Mouse (Mus musculus) right cerebral cortex, postnatal 4 days (tissue): ENCODE data around the gene Abcb8.
A peak's percentile ranks its signal among the peaks of the same experiment; 100 is the strongest.

Experiments
- DNase-seq: peaks from one replicate; pipeline ENCODE4 v3.0.0-alpha.2; 2022

Gene Abcb8

GRCm38 (mm10) chr5:24399686-24400085 is 6.2 kb downstream of the Abcb8 start:
- DNase-seq, result no peak

DNA sequence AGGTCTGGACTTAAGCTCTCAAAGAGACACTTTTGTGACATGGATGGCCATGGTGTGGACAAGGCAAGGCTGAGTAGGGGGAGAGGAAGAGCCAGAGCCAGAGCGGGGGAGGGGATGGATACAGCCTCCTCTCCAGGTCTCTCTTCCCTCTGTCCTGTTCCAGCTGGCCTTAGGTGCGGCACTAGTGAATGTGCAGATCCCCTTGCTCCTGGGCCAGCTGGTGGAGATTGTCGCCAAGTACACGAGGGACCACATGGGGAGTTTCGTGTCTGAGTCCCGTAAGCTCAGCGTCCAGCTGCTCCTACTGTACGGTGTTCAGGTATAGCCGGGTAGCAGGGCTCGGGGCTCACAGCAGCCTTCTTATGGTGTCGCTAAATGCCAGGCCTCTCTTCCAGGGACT is 6.9 kb downstream of the Abcb8 start:
- DNase-seq, result no peak

DNA sequence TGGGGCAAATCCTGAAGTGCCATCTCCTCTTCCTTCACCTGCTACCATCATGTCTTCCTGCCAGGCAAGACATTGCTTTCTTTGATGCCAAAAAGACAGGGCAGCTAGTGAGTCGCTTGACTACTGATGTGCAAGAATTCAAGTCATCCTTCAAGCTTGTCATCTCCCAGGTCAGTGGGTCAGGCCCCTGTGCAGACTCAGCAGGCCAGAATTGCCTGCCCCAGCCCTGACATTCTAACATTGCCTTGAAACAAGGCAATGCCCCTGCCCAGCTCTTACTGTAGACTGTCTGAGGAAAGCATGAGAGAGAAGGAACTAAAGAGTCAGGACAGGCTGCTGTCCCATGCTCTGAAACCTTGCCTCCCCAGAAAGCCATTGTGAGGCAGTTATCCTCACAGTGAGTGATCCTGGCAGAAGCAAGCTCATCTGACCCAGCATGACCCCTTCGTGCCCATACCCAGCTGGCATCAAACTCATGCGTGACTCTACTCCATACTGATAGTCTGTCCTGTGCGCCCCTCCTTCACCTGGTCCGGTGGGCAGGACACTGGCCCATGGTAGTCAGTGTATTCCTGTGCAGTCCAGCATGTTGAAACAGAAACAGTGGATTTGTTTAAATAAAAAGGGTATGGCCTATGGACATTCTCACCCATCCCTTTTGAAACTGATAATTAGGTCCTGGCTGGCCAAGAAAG is 7.6 kb downstream of the Abcb8 start:
- DNase-seq, result no peak

DNA sequence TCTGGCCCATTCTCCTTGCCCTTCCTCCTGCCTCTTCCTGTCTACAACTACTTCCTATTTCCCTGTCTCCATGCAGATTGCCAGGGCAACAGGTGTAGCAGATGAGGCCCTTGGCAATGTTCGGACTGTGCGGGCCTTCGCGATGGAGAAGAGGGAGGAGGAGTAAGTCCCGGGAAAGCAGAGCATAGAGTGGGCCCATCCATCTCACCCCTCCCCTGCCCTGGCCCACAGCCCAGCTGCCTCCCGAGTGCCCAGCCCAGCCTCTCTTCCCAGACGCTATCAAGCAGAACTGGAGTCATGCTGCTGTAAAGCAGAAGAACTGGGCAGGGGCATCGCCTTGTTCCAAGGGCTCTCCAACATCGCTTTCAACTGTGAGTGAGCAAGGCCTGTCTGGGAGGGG is 8.5 kb downstream of the Abcb8 start:
- DNase-seq, result no peak

DNA sequence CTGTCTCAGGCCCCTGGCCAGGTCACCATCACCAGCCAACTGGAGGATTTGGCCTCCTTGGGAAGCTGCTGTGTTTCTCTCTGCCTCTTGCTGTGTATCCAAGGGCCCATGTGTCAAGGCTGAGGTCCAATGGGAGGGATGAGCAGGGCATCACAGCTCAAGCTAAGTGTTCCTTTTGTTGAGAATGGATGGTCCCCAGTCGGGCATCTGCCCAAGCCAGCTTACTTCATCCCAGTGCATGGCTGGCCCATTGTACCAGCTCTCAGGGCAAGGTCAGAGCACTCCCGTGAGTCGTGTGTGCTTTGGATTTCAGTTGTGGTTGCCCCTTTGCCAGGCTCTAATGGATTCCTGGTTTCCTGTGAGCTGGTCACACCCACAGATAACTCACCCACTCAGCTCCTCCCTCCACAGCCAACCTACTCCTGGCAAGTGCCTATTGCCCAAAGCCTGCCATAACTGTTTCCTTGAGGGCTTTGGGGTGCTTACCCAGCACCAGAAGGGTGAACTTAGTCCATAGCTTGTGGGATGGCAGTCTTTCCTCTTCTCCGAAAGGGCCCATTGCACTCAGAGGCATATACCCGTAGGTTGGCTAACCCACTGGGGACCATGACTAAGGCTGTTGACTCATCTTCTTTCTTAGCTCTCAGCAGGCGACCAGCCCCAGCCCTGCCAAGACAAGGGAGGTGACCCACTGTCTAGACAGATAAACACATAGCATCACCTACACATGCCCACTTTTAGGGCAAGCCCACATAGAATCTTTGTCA is 11.3 kb downstream of the Abcb8 start:
- no peak for DNase-seq

- no peak for DNase-seq
These were observed 12.0 kb downstream of the Abcb8 start for GRCm38 (mm10) chr5:24405389-24405876.

GRCm38 (mm10) chr5:24408651-24409050 is 15.2 kb downstream of the Abcb8 start:
- DNase-seq, result no peak

- no peak for DNase-seq
These were observed 16.0 kb downstream of the Abcb8 start for GRCm38 (mm10) chr5:24409466-24409865.

DNA sequence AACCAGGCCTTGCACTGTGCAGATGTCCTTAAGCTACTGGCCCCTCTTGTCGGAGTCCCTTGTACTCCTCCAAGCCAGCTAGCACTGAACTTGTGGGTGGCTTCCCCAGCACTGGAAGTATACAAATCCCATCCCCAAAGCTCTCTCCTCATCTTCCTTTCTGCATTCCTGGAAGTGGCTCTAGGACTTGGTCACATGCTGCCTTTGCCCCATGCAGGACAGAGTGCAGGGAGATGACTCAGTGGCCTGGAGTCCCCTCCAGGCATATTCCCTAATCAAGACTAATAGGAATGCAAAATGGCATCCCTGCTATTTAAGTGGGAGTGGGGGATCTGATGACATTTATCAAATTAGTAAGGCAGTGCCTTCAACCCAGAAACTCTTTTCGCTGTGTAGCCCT is 18.6 kb downstream of the Abcb8 start:
- DNase-seq, result no peak

GRCm38 (mm10) chr5:24413042-24413693 is 19.7 kb downstream of the Abcb8 start, which contains the start of gene Asic3:
Asic3 (plus strand) TSS chr5:24413392.
- no peak for DNase-seq

GRCm38 (mm10) chr5:24413938-24414337 is 20.5 kb downstream of the Abcb8 start:
- no peak for DNase-seq

DNA sequence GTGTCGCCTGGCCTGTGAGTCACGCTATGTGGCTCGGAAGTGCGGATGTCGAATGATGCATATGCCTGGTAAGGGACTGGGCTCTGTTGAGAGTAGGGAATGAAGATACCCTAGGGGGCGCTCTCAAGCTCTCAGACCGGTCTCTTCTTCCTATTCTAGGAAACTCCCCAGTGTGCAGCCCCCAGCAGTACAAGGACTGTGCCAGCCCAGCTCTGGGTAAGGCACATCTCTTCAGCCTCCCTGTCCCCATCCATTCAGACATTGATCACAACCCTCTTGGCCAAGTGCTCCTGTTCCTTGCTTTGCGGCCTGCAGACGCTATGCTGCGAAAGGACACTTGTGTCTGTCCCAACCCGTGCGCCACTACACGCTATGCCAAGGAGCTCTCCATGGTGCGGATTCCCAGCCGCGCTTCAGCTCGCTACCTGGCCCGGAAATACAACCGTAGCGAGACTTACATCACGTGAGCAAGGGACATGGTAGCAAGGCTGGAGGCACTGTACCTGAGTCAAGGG is 22.8 kb downstream of the Abcb8 start:
- peak; percentile 67 for DNase-seq

DNA sequence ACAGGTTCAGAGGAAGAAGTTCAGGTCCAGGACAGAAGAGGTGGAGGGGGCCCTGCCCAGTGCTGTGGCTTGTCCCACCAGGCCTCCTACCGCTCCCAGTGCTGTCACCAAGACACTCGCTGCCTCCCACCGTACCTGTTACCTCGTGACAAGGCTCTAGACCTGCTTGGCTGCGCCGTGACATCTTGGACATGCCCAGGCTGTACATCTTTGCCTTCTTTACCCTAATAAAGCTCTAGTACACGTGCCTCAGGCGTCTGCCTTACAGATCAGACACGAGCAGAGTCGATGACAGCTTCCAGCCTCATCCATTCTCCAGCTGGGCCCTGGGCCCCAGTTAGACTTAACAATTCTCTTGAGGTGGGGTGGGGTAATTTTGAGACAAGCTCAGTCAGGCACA is 24.1 kb downstream of the Abcb8 start:
- DNase-seq, result no peak

- no peak for DNase-seq
These were observed 26.9 kb downstream of the Abcb8 start for GRCm38 (mm10) chr5:24420381-24420780.

- peak; percentile 95 for DNase-seq
These were observed 29.9 kb downstream of the Abcb8 start, which contains the start of the genes Cdk5 and Slc4a2 for GRCm38 (mm10) chr5:24423129-24424003. Cdk5 (minus strand) TSS chr5:24423530. Slc4a2 (plus strand) TSS chr5:24423837.

- no peak for DNase-seq
These were observed 30.7 kb downstream of the Abcb8 start for GRCm38 (mm10) chr5:24424004-24424781.

GRCm38 (mm10) chr5:24424861-24425411 is 31.5 kb downstream of the Abcb8 start:
- peak; percentile 81 for DNase-seq

DNA sequence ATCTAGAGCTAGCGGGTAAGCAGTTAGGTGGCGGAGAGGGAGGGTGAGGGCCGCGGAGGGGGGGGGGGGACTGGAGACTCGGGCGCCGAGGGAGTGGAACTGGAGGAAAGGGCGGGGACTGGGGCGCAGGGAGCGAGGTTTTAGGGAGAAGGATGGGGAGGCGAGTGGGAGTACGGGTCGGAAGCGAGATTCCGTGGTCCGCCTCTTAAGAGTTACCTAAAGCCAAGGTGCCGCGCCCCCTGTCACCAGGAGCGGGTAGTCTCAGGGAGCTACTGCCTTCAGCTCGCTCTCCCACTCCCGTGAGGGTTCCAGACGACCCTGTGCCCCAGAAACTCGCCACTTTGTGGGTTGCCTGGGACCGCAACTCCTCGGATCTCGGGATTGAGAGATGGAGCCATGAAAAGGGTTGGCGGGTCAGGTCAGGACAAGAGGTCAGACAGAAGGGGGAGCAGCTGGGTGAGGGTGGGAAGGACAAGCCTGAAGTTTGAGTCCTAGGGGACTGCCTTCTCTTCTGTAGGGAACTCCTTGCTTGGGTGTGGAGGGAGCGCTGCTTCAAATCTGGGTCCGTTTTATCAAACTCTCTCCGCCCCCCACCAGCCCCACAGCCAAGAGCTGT is 32.1 kb downstream of the Abcb8 start:
- no peak for DNase-seq

- DNase-seq, result no peak
These were observed 32.6 kb downstream of the Abcb8 start for GRCm38 (mm10) chr5:24426037-24426432.

DNA sequence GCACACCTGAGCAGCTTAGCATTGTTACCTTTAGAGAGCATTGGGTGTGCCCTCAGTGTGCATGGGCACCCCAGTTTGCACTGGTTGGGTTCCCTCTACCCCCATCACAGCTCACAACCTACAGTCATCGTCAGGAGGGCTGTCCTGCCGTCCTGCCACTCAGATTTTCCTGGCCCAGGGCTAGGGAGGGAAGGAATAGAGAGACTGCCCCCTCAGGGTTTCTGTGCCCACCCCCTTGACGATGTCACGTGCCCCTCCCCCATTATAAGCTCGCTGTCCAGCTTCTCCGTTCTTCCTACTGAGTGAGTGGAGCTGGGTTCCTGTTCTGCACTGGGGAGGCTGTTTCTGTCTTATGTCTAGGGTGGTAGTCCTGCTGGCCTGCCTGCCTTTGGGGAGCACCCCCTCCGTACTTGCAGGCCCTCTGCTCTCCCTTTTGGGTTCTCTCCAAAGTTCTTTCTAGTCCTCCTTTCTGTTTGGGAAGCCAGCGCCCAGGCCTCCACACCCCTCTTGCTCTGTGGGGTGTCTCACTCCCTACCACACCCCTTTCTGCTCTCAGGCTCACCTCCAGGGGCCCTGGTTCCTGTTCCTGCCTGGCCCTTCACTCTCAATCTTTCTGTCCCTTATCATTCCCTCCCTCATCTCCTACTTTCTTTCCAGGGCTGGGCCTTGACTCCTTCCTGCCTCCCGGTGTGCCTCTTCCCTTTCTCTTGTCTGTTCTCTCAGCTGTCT is 33.3 kb downstream of the Abcb8 start:
- no peak for DNase-seq
